Mouse (Mus musculus) stomach, postnatal 0 days (tissue): ENCODE measurements at regions not wholly inside any gene's neighbourhood (a gene's known extent, or its start where the extent isn't known, plus 50 kb on each side); places are given as distances from the start of the nearest gene placed in this dataset.

Experiments
- ATAC-seq: fragments of 200-750 bp; cut with Nextera tagmentation; 2 replicates; pipeline ENCODE4 v1.8.0; 2017; ENCODE audit not compliant: low FRiP score, low TSS enrichment
- DNase-seq: peaks from one replicate; pipeline ENCODE4 v3.0.0-alpha.2; 2016; ENCODE audit warnings: low spot score
- H3K27ac ChIP-seq: fragments of 300-500 bp; sonication (generic); replicated peaks from 2 replicates; pipeline ENCODE4 v1.5.1; 2014; ENCODE audit warnings: mild to moderate bottlenecking, control low read depth
- H3K27me3 ChIP-seq: fragments of 300-500 bp; sonication (generic); 2 replicates; pipeline ENCODE4 v1.6.1; 2014; ENCODE audit warnings: low read length; ENCODE audit not compliant: control insufficient read depth, insufficient read depth
- H3K36me3 ChIP-seq: fragments of 300-500 bp; sonication (generic); 2 replicates; pipeline ENCODE4 v1.6.1; 2014; ENCODE audit warnings: low read length, mixed read lengths; ENCODE audit not compliant: control insufficient read depth, insufficient read depth
- H3K4me1 ChIP-seq: fragments of 300-500 bp; sonication (generic); replicated peaks from 2 replicates; pipeline ENCODE4 v1.6.1; 2014; ENCODE audit warnings: antibody characterized with exemption; ENCODE audit not compliant: control insufficient read depth, insufficient read depth
- H3K4me2 ChIP-seq: fragments of 300-500 bp; sonication (generic); replicated peaks from 2 replicates; pipeline ENCODE4 v1.6.1; 2014; ENCODE audit warnings: low read depth, mild to moderate bottlenecking, control low read depth, moderate library complexity
- H3K4me3 ChIP-seq: fragments of 300-500 bp; sonication (generic); 2 replicates; pipeline ENCODE4 v1.5.1; 2014; ENCODE audit warnings: low read depth, low read length, control low read depth
- H3K9ac ChIP-seq: fragments of 300-500 bp; sonication (generic); 2 replicates; pipeline ENCODE4 v1.6.1; 2014; ENCODE audit warnings: mild to moderate bottlenecking, low read length, control low read depth, mixed read lengths
- H3K9me3 ChIP-seq: fragments of 300-500 bp; sonication (generic); 2 replicates; pipeline ENCODE4 v1.6.1; 2016; ENCODE audit warnings: low read length; ENCODE audit not compliant: control insufficient read depth
- CTCF ChIP-seq: IDR thresholded peaks from 2 replicates; pipeline ENCODE4 v1.5.1; 2016; ENCODE audit warnings: antibody characterized with exemption, low read depth, mild to moderate bottlenecking, moderate library complexity
- EP300 ChIP-seq: optimal IDR thresholded peaks from 2 replicates; pipeline ENCODE3; 2016; ENCODE audit warnings: antibody characterized with exemption
- WGBS: fragments of 180-500 bp; shearing (Covaris S2); extraction: QIAGEN DNeasy Blood & Tissue Kit; methylation state at CpG from one replicate; pipeline ENCODE4 v1.1.7; 2014; 5-methylcytosine and 5-hydroxymethylcytosine counted together

- ATAC-seq (no peak), DNase-seq (no peak)
- TF ChIP-seq EP300 (no peak), CTCF (peak; percentile 88)
- Histone ChIP-seq H3K9ac (no peak overlapping the region), H3K4me3 (no peak overlapping the region), H3K9me3 (no peaks in the 10 kb centered on the region), H3K4me1 (no peaks in the 10 kb centered on the region), H3K4me2 (no peak overlapping the region), H3K36me3 (no peaks in the 10 kb centered on the region), H3K27ac (no peak overlapping the region), H3K27me3 (no peaks in the 10 kb centered on the region)
Measured at GRCm38 (mm10) chr2:161185122-161185521, 76.2 kb upstream of the Chd6 start.

GRCm38 (mm10) chr2:161177355-161178021 is 68.6 kb upstream of the Chd6 start:
- TF ChIP-seq EP300 (no peak), CTCF (peak; percentile 77)
- Histone ChIP-seq H3K9ac (peak overlapping the region; percentile 47), H3K9me3 (no peaks in the 10 kb centered on the region), H3K27me3 (no peaks in the 10 kb centered on the region), H3K4me3 (peak overlapping the region; percentile 47), H3K27ac (peak overlapping the region; percentile 69; the same call in 1 of the 2 replicates), H3K36me3 (no peaks in the 10 kb centered on the region), H3K4me1 (no peaks in the 10 kb centered on the region), H3K4me2 (peak overlapping the region; percentile 65)
- WGBS, result 2% methylated on average over 20 of the region's 20 CpGs
- DNase-seq (peak; percentile 79), ATAC-seq (peak; percentile 84)

GRCm38 (mm10) chr2:161166681-161167080 is 57.8 kb upstream of the Chd6 start:
- H3K9ac ChIP-seq, result no peak overlapping the region
- ATAC-seq (no peak), DNase-seq (no peak)
- H3K27ac ChIP-seq, result no peak overlapping the region
- H3K4me1 ChIP-seq, result no peaks in the 10 kb centered on the region
- no peaks in the 10 kb centered on the region for H3K9me3 ChIP-seq
- no peak overlapping the region for H3K4me3 ChIP-seq
- H3K4me2 ChIP-seq, result no peak overlapping the region
- H3K36me3 ChIP-seq, result no peaks in the 10 kb centered on the region
- WGBS, result 62% methylated on average over 3 of the region's 3 CpGs
- TF ChIP-seq EP300, result no peak
- TF ChIP-seq CTCF, result no peak
- H3K27me3 ChIP-seq, result no peaks in the 10 kb centered on the region

- Histone ChIP-seq H3K4me3 (no peak overlapping the region), H3K27ac (no peak overlapping the region), H3K4me2 (no peak overlapping the region), H3K27me3 (no peaks in the 10 kb centered on the region), H3K4me1 (no peaks in the 10 kb centered on the region), H3K36me3 (no peaks in the 10 kb centered on the region), H3K9ac (no peak overlapping the region), H3K9me3 (no peaks in the 10 kb centered on the region)
- DNase-seq (no peak), ATAC-seq (no peak)
- TF ChIP-seq EP300, result no peak
- no peak for TF ChIP-seq CTCF
- WGBS, result 42% methylated on average over 3 of the region's 3 CpGs
Measured at GRCm38 (mm10) chr2:161165495-161165894, 56.6 kb upstream of the Chd6 start.

- TF ChIP-seq CTCF, result no peak
- no peak for TF ChIP-seq EP300
- WGBS, result 51% methylated on average over 5 of the region's 5 CpGs
- Histone ChIP-seq H3K27me3 (no peaks in the 10 kb centered on the region), H3K4me2 (no peak overlapping the region), H3K27ac (no peak overlapping the region), H3K4me3 (no peak overlapping the region), H3K36me3 (no peaks in the 10 kb centered on the region), H3K9ac (no peak overlapping the region), H3K9me3 (no peaks in the 10 kb centered on the region), H3K4me1 (no peaks in the 10 kb centered on the region)
- DNase-seq, result no peak
- ATAC-seq, result no peak
Measured at GRCm38 (mm10) chr2:161164320-161164719, 55.4 kb upstream of the Chd6 start.
